Mouse (Mus musculus) kidney, adult 2 months (tissue): Measurements from ENCODE around the gene Loxl1.

Experiments
- CTCF ChIP-seq: fragments of 200-500 bp; conservative IDR thresholded peaks from 2 replicates; pipeline ENCODE4 v1.5.1; 2011; ENCODE audit warnings: low read depth, mild to moderate bottlenecking, control low read depth, low read length, moderate library complexity, mixed read lengths; ENCODE audit not compliant: insufficient read depth, insufficient read length
- POLR2A ChIP-seq: fragments of 200-500 bp; IDR thresholded peaks from one replicate; pipeline ENCODE4 v1.6.1; 2011; ENCODE audit warnings: low read depth, low read length, control low read depth

- no peak for TF ChIP-seq CTCF
- TF ChIP-seq POLR2A: no peak
Observed at GRCm38 (mm10) chr9:58248746-58249413, 64.1 kb downstream of the Loxl1 start.
